Mouse (Mus musculus): ENCODE data around the gene Trim58. TPM values are rescaled to one million over a fixed set of nuclear protein-coding genes. Genes with fewer than 3 reads are reported as not detected.

Trim58 gene
- polyA plus RNA-seq, 1 experiment from 2014 or later: 0.20 TPM

DNA sequence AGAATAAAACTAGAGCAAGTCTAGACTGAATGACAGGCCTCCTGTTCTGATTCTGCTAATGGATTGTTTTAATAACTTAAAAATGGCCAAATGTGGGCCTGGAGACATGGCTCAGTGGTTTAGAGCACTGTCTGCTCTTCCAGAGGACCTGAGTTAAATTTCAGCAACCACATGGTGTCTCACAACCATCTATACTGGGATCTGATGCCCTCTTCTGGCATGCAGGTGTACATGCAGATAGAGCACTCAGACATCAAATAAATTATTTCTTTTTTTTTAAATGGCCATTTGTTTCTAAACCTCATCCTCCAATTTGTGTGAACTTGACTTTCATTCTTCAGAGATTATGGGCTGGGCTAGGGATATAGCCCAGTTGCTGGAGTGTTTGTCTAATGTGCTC lies 29.0 kb downstream of the Trim58 start:
- no peak for DNase-seq (ENCODE audit: low spot score)
- no peaks in the 10 kb centered on the region for H3K4me1 ChIP-seq (ENCODE audit: insufficient read depth, low read depth, low read length)
- no peak for TF ChIP-seq CTCF (IDR thresholded peaks at IDR 0.05)
- no peak for TF ChIP-seq EP300 (IDR thresholded peaks at IDR 0.05)
- no peaks in the 10 kb centered on the region for H3K27me3 ChIP-seq (replicated peaks; ENCODE audit: insufficient read depth, low read length)
- no peaks in the 10 kb centered on the region for H3K9me3 ChIP-seq (ENCODE audit: low read length)
- ATAC-seq: no peak
- no peak overlapping the region for H3K9ac ChIP-seq (replicated peaks; ENCODE audit: low read depth)
- H3K36me3 ChIP-seq (ENCODE audit: insufficient read depth, low read length): no peaks in the 10 kb centered on the region
- no peak overlapping the region for H3K4me2 ChIP-seq (replicated peaks; ENCODE audit: low read depth, low read length)
- H3K4me3 ChIP-seq (ENCODE audit: low read depth, low read length): no peak overlapping the region
- no peak overlapping the region for H3K27ac ChIP-seq (ENCODE audit: low read length)

DNA sequence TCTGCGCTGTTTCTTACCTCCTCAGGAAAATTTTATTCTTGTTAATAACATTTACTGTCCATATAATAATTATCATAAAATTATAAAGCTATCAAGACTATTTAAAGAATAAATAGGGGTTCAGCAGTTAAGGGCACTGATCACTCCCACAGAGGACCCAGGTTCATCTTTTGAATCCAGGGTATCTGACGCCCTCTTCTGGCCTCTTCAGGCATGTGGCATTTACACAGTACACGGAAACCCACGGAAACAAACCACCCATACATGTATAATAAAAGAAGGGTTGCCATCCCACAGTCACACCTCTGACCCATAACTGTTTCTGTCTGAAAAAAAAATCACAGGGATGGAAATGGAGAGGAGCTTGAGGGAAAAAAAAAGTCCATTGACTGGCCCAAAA lies 31.6 kb downstream of the Trim58 start:
- no peaks in the 10 kb centered on the region for H3K9me3 ChIP-seq (ENCODE audit: low read length)
- WGBS: 48% methylated on average over 4 of the region's 4 CpGs
- H3K27me3 ChIP-seq (replicated peaks; ENCODE audit: insufficient read depth, low read length): no peaks in the 10 kb centered on the region
- DNase-seq (ENCODE audit: low spot score): no peak
- no peak overlapping the region for H3K4me3 ChIP-seq (ENCODE audit: low read depth, low read length)
- no peak overlapping the region for H3K9ac ChIP-seq (replicated peaks; ENCODE audit: low read depth)
- H3K36me3 ChIP-seq (ENCODE audit: insufficient read depth, low read length): no peaks in the 10 kb centered on the region
- no peak for ATAC-seq
- no peak for TF ChIP-seq CTCF (IDR thresholded peaks at IDR 0.05)
- no peak for TF ChIP-seq EP300 (IDR thresholded peaks at IDR 0.05)
- H3K4me2 ChIP-seq (replicated peaks; ENCODE audit: low read depth, low read length): no peak overlapping the region
- H3K4me1 ChIP-seq (ENCODE audit: insufficient read depth, low read depth, low read length): no peaks in the 10 kb centered on the region
- H3K27ac ChIP-seq (ENCODE audit: low read length): no peak overlapping the region

DNA sequence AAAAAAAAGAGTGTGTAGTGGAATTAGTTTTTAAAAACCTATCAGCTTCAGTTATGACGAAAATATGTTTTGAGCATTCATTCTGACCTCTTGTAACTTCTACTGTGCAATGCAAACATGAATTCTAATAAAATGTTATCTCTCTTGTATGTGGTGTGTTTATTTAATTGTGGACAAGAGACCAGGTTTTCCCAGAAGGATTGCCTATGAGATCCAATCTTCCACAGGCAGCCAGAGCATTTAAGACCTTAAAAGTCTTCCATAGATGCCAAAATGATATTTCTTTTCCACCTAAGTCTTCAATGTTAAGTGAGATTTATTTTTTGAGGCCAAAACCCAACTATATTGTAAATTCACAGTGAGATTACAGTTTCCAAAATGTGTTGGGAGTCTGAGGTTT lies 40.5 kb downstream of the Trim58 start, which contains the start of gene Olfr320:
Gene Olfr320, plus strand, starts transcription at position 301 of the 400 bp plus-strand sequence.
- DNase-seq (ENCODE audit: low spot score): no peak
- Histone ChIP-seq H3K36me3 (ENCODE audit: insufficient read depth, low read length) (no peaks in the 10 kb centered on the region), H3K4me3 (ENCODE audit: low read depth, low read length) (no peak within 1 kb of the TSS), H3K27ac (ENCODE audit: low read length) (no peak within 1 kb of the TSS), H3K9ac (replicated peaks; ENCODE audit: low read depth) (no peak within 1 kb of the TSS), H3K4me2 (replicated peaks; ENCODE audit: low read depth, low read length) (no peak within 1 kb of the TSS), H3K4me1 (ENCODE audit: insufficient read depth, low read depth, low read length) (no peaks in the 10 kb centered on the region), H3K27me3 (replicated peaks; ENCODE audit: insufficient read depth, low read length) (no peaks in the 10 kb centered on the region), H3K9me3 (ENCODE audit: low read length) (no peaks in the 10 kb centered on the region)
- WGBS: 74% methylated on average over 1 of the region's 1 CpGs
- TF ChIP-seq EP300 (IDR thresholded peaks at IDR 0.05) (no peak), CTCF (IDR thresholded peaks at IDR 0.05) (no peak)
- no peak for ATAC-seq

DNA sequence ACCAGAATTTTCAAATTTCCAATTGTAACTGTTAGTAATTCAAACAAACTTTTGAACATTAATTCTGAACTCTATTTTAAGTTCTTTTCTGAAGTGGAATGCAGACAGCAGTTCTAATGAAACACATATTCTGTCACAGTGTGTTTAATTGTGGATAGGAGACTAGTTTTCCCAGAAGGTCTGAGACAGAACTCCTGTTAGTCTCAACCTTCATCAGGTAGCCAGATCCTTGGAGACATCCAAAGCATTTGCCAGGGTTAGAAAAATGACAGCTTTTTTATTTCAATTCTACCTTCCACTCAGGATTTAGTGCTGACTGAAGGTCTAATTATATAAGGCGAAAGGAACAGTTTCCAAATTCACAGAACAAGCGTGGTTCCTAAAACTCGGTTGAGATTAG lies 58.6 kb downstream of the Trim58 start, which contains the start of gene Olfr319:
Gene Olfr319, plus strand, starts transcription at position 301 of the 400 bp plus-strand sequence.
- Histone ChIP-seq H3K9me3 (ENCODE audit: low read length) (no peaks in the 10 kb centered on the region), H3K27me3 (replicated peaks; ENCODE audit: insufficient read depth, low read length) (no peaks in the 10 kb centered on the region), H3K4me2 (replicated peaks; ENCODE audit: low read depth, low read length) (no peak within 1 kb of the TSS), H3K4me1 (ENCODE audit: insufficient read depth, low read depth, low read length) (no peaks in the 10 kb centered on the region), H3K27ac (ENCODE audit: low read length) (no peak within 1 kb of the TSS), H3K4me3 (ENCODE audit: low read depth, low read length) (no peak within 1 kb of the TSS), H3K9ac (replicated peaks; ENCODE audit: low read depth) (no peak within 1 kb of the TSS), H3K36me3 (ENCODE audit: insufficient read depth, low read length) (no peaks in the 10 kb centered on the region)
- no peak for DNase-seq (ENCODE audit: low spot score)
- TF ChIP-seq CTCF (IDR thresholded peaks at IDR 0.05): no peak
- TF ChIP-seq EP300 (IDR thresholded peaks at IDR 0.05): no peak
- WGBS: 84% methylated on average over 3 of the region's 3 CpGs
- no peak for ATAC-seq

Other genes with a start within 250 kb of the Trim58 start
- gene 1810065E05Rik, start 219.4 kb upstream of the Trim58 start, polyA plus RNA-seq (2015; fragmentation: Nextera tagmentation; extraction: Ambion mirVana): not detected in 2 replicates
- not detected in 2 replicates for gene Gm12253, start 207.9 kb upstream of the Trim58 start, polyA plus RNA-seq (2015; fragmentation: Nextera tagmentation; extraction: Ambion mirVana)
- gene Lypd9, start 187.5 kb upstream of the Trim58 start, polyA plus RNA-seq (2015; fragmentation: Nextera tagmentation; extraction: Ambion mirVana): not detected in 2 replicates
- not detected in 2 replicates for gene Olfr30, start 178.2 kb upstream of the Trim58 start, polyA plus RNA-seq (2015; fragmentation: Nextera tagmentation; extraction: Ambion mirVana)
- not detected in 2 replicates for gene Olfr332, start 147.9 kb upstream of the Trim58 start, polyA plus RNA-seq (2015; fragmentation: Nextera tagmentation; extraction: Ambion mirVana)
- gene Olfr331, start 137.9 kb upstream of the Trim58 start, polyA plus RNA-seq (2015; fragmentation: Nextera tagmentation; extraction: Ambion mirVana): not detected in 2 replicates
- not detected in 2 replicates for gene Olfr330, start 105.6 kb upstream of the Trim58 start, polyA plus RNA-seq (2015; fragmentation: Nextera tagmentation; extraction: Ambion mirVana)
- not detected in 2 replicates for gene Olfr329-ps, start 94.0 kb upstream of the Trim58 start, polyA plus RNA-seq (2015; fragmentation: Nextera tagmentation; extraction: Ambion mirVana)
- 0.07 TPM in 1 of 2 replicates, not detected in the other for gene Olfr328, start 84.8 kb upstream of the Trim58 start, polyA plus RNA-seq (2015; fragmentation: Nextera tagmentation; extraction: Ambion mirVana)
- not detected in 2 replicates for gene Olfr224, start 69.9 kb upstream of the Trim58 start, polyA plus RNA-seq (2015; fragmentation: Nextera tagmentation; extraction: Ambion mirVana)
- not detected in 2 replicates for gene Olfr325, start 62.7 kb upstream of the Trim58 start, polyA plus RNA-seq (2015; fragmentation: Nextera tagmentation; extraction: Ambion mirVana)
- gene Olfr324, start 45.4 kb upstream of the Trim58 start, polyA plus RNA-seq (2015; fragmentation: Nextera tagmentation; extraction: Ambion mirVana): not detected in 2 replicates
- gene 2210407C18Rik, start 24.4 kb upstream of the Trim58 start, polyA plus RNA-seq (2015; fragmentation: Nextera tagmentation; extraction: Ambion mirVana): not detected in 2 replicates
- gene Olfr323, start 10.0 kb upstream of the Trim58 start, polyA plus RNA-seq (2015; fragmentation: Nextera tagmentation; extraction: Ambion mirVana): not detected in 2 replicates
- not detected in 2 replicates for gene Olfr322, start 18.3 kb downstream of the Trim58 start, polyA plus RNA-seq (2015; fragmentation: Nextera tagmentation; extraction: Ambion mirVana)
- gene Olfr320, start 40.6 kb downstream of the Trim58 start, polyA plus RNA-seq (2015; fragmentation: Nextera tagmentation; extraction: Ambion mirVana): not detected in 2 replicates
- not detected in 2 replicates for gene Olfr319, start 58.7 kb downstream of the Trim58 start, polyA plus RNA-seq (2015; fragmentation: Nextera tagmentation; extraction: Ambion mirVana)
- not detected in 2 replicates for gene Olfr318, start 83.5 kb downstream of the Trim58 start, polyA plus RNA-seq (2015; fragmentation: Nextera tagmentation; extraction: Ambion mirVana)
- gene Olfr317, start 98.7 kb downstream of the Trim58 start, polyA plus RNA-seq (2015; fragmentation: Nextera tagmentation; extraction: Ambion mirVana): not detected in 2 replicates
- not detected in 2 replicates for gene Olfr316, start 112.3 kb downstream of the Trim58 start, polyA plus RNA-seq (2015; fragmentation: Nextera tagmentation; extraction: Ambion mirVana)
- not detected in 2 replicates for gene Olfr315, start 132.7 kb downstream of the Trim58 start, polyA plus RNA-seq (2015; fragmentation: Nextera tagmentation; extraction: Ambion mirVana)
- not detected in 2 replicates for gene Olfr314, start 142.5 kb downstream of the Trim58 start, polyA plus RNA-seq (2015; fragmentation: Nextera tagmentation; extraction: Ambion mirVana)
- gene Fam183b, start 161.5 kb downstream of the Trim58 start, polyA plus RNA-seq (2015; fragmentation: Nextera tagmentation; extraction: Ambion mirVana): 31.4 and 36.1 TPM in 2 replicates
- not detected in 2 replicates for gene Olfr313, start 174.5 kb downstream of the Trim58 start, polyA plus RNA-seq (2015; fragmentation: Nextera tagmentation; extraction: Ambion mirVana)
- gene Olfr312, start 188.8 kb downstream of the Trim58 start, polyA plus RNA-seq (2015; fragmentation: Nextera tagmentation; extraction: Ambion mirVana): not detected in 2 replicates
- not detected in 2 replicates for gene Olfr311, start 198.8 kb downstream of the Trim58 start, polyA plus RNA-seq (2015; fragmentation: Nextera tagmentation; extraction: Ambion mirVana)
- 5.4 and 5.5 TPM in 2 replicates for gene Gm12258, start 206.7 kb downstream of the Trim58 start, polyA plus RNA-seq (2015; fragmentation: Nextera tagmentation; extraction: Ambion mirVana)
- 3.2 and 4.0 TPM in 2 replicates for gene 2810021J22Rik, start 226.8 kb downstream of the Trim58 start, polyA plus RNA-seq (2015; fragmentation: Nextera tagmentation; extraction: Ambion mirVana)